Mouse (Mus musculus) colon, adult 2 months (tissue): ENCODE measurements around the gene Preb. TPM values are rescaled to one million over a fixed set of nuclear protein-coding genes. Genes with fewer than 3 reads are reported as not detected.

Experiments
- polyA plus RNA-seq: library from polyadenylated mRNA; depleted of rRNA; stranded (reverse); fragments of >200 nt; gene quantifications from 2 replicates; pipeline ENCODE4 v1.2.3, GENCODE M21; 2012; rRNA removed

The Preb gene
- 308 and 381 TPM in 2 replicates for polyA plus RNA-seq

GRCm38 (mm10) chr5:30959966-30960501 lies at the start of gene Preb:
Preb (minus strand) TSS chr5:30960361.

GRCm38 (mm10) chr5:30968416-30968815 lies 8.3 kb upstream of the Preb start, which contains the start of gene Tcf23:
Tcf23 (plus strand) TSS chr5:30968662.

GRCm38 (mm10) chr5:30944956-30945781 lies 15.0 kb downstream of the Preb start, which contains the start of gene Cgref1:
Cgref1 (minus strand) TSS chr5:30945591.

GRCm38 (mm10) chr5:30921256-30922033 lies 38.7 kb downstream of the Preb start, which contains the start of gene Khk:
Khk (plus strand) TSS chr5:30921431.

GRCm38 (mm10) chr5:30913060-30913841 lies 46.9 kb downstream of the Preb start, which contains the start of gene Emilin1:
Emilin1 (plus strand) TSS chr5:30913402.

GRCm38 (mm10) chr5:30907413-30908059 lies 52.6 kb downstream of the Preb start, which contains the start of gene Ost4:
Ost4 (minus strand) TSS chr5:30907788.

Other genes with a start within 250 kb of the Preb start
- gene Dpysl5, start 248.8 kb downstream of the Preb start, polyA plus RNA-seq = 2.0 and 2.4 TPM in 2 replicates
- gene Mapre3, start 145.7 kb downstream of the Preb start, polyA plus RNA-seq = 33.9 and 41.8 TPM in 2 replicates
- gene Tmem214, start 92.3 kb downstream of the Preb start, polyA plus RNA-seq = 111 and 117 TPM in 2 replicates
- gene Agbl5, start 71.7 kb downstream of the Preb start, polyA plus RNA-seq = 15.6 and 21.2 TPM in 2 replicates
- gene Ost4, start 52.6 kb downstream of the Preb start, polyA plus RNA-seq = 203 and 255 TPM in 2 replicates
- gene Emilin1, start 47.0 kb downstream of the Preb start, polyA plus RNA-seq = 120 and 121 TPM in 2 replicates
- 27.6 and 35.0 TPM in 2 replicates for gene Khk, start 38.9 kb downstream of the Preb start, polyA plus RNA-seq
- gene Cgref1, start 14.8 kb downstream of the Preb start, polyA plus RNA-seq = 203 and 259 TPM in 2 replicates
- 0.69 and 0.76 TPM in 2 replicates for gene Tcf23, start 8.3 kb upstream of the Preb start, polyA plus RNA-seq
- gene Atraid, start 88.0 kb upstream of the Preb start, polyA plus RNA-seq = 83.4 and 88.1 TPM in 2 replicates
- 52.7 and 90.2 TPM in 2 replicates for gene Slc5a6, start 88.6 kb upstream of the Preb start, polyA plus RNA-seq
- gene Cad, start 94.4 kb upstream of the Preb start, polyA plus RNA-seq = 33.5 and 40.2 TPM in 2 replicates
- gene Dnajc5g, start 145.9 kb upstream of the Preb start, polyA plus RNA-seq = not detected in 2 replicates
- gene Slc30a3, start 147.9 kb upstream of the Preb start, polyA plus RNA-seq = 0.05 and 0.23 TPM in 2 replicates
- not detected in 2 replicates for gene Trim54, start 156.4 kb upstream of the Preb start, polyA plus RNA-seq
- not detected in 2 replicates for gene Ucn, start 178.5 kb upstream of the Preb start, polyA plus RNA-seq
- gene Mpv17, start 193.9 kb upstream of the Preb start, polyA plus RNA-seq = 46.0 and 55.3 TPM in 2 replicates
- gene Gm29609, start 219.6 kb upstream of the Preb start, polyA plus RNA-seq = 2.2 and 3.9 TPM in 2 replicates
- 32.1 and 36.4 TPM in 2 replicates for gene Gtf3c2, start 219.8 kb upstream of the Preb start, polyA plus RNA-seq
- gene Snx17, start 232.9 kb upstream of the Preb start, polyA plus RNA-seq = 75.8 and 85.0 TPM in 2 replicates
- gene Eif2b4, start 233.1 kb upstream of the Preb start, polyA plus RNA-seq = 36.2 and 39.3 TPM in 2 replicates
- gene Zfp513, start 241.9 kb upstream of the Preb start, polyA plus RNA-seq = 72.4 and 72.5 TPM in 2 replicates